Mouse (Mus musculus): ENCODE measurements around the gene Arhgef28. TPM values are rescaled to one million over a fixed set of nuclear protein-coding genes. Genes with fewer than 3 reads are reported as not detected.

The Arhgef28 gene
- total and polyA plus RNA-seq, 3 experiments = not detected

GRCm38 (mm10) chr13:98145310-98145709, 60.9 kb downstream of the Arhgef28 start:
- Histone ChIP-seq H3K36me3 (ENCODE audit: control insufficient read depth in 1 of 2, insufficient read depth in 2 of 2, low read length in 2 of 2) (no peaks in the 10 kb centered on the region), H3K9ac (ENCODE audit: control insufficient read depth, low read depth, low read length, poor library complexity, severe bottlenecking) (no peak overlapping the region), H3K27ac (ENCODE audit: control insufficient read depth, low read depth, low read length) (no peak overlapping the region), H3K4me1 (ENCODE audit: control insufficient read depth in 1 of 2, insufficient read depth in 2 of 2, low read length in 2 of 2) (no peaks in the 10 kb centered on the region), H3K79me2 (ENCODE audit: control insufficient read depth, insufficient read depth, low read length, poor library complexity) (no peaks in the 10 kb centered on the region), H3K4me3 (ENCODE audit: control insufficient read depth in 1 of 2, insufficient read depth in 1 of 2, low read depth in 2 of 2, low read length in 2 of 2) (no peak overlapping the region), H3K27me3 (ENCODE audit: control insufficient read depth in 1 of 2, insufficient read depth in 2 of 2, low read length in 2 of 2) (no peaks in the 10 kb centered on the region; a peak in 1 of 4 replicates), H3K9me3 (replicated peaks; ENCODE audit: insufficient read depth, low read length) (no peaks in the 10 kb centered on the region)
- DNase-seq (ENCODE audit: low read depth, low spot score) = no peak
- no peak for TF ChIP-seq BHLHE40 (IDR thresholded peaks at IDR 0.05; ENCODE audit: borderline replicate concordance, low read depth, low read length)
- TF ChIP-seq MYB (IDR thresholded peaks at IDR 0.05; ENCODE audit: low read depth, low read length) = no peak
- TF ChIP-seq SMC3 (IDR thresholded peaks at IDR 0.05; ENCODE audit: low read depth, low read length) = no peak
- no peak for TF ChIP-seq MAFK (IDR thresholded peaks at IDR 0.05; ENCODE audit: borderline replicate concordance, low read depth, low read length)

- no peak for TF ChIP-seq ZC3H11A (IDR thresholded peaks at IDR 0.05; ENCODE audit: low read depth, low read length)
- TF ChIP-seq E2F4 (IDR thresholded peaks at IDR 0.05; ENCODE audit: borderline replicate concordance, low read depth, low read length) = no peak
- Histone ChIP-seq H3K79me2 (ENCODE audit: control insufficient read depth, insufficient read depth, low read length, poor library complexity) (no peaks in the 10 kb centered on the region), H3K9me3 (replicated peaks; ENCODE audit: insufficient read depth, low read length) (no peaks in the 10 kb centered on the region), H3K27ac (ENCODE audit: control insufficient read depth, low read depth, low read length) (no peak overlapping the region), H3K4me1 (ENCODE audit: control insufficient read depth in 1 of 2, insufficient read depth in 2 of 2, low read length in 2 of 2) (no peaks in the 10 kb centered on the region), H3K27me3 (ENCODE audit: control insufficient read depth in 1 of 2, insufficient read depth in 2 of 2, low read length in 2 of 2) (no peaks in the 10 kb centered on the region; a peak in 1 of 4 replicates), H3K9ac (ENCODE audit: control insufficient read depth, low read depth, low read length, poor library complexity, severe bottlenecking) (no peak overlapping the region), H3K36me3 (ENCODE audit: control insufficient read depth in 1 of 2, insufficient read depth in 2 of 2, low read length in 2 of 2) (no peaks in the 10 kb centered on the region), H3K4me3 (ENCODE audit: control insufficient read depth in 1 of 2, insufficient read depth in 1 of 2, low read depth in 2 of 2, low read length in 2 of 2) (no peak overlapping the region)
- no peak for DNase-seq (ENCODE audit: low read depth, low spot score)
These were observed 63.2 kb downstream of the Arhgef28 start for GRCm38 (mm10) chr13:98143000-98143399.

- TF ChIP-seq ZKSCAN1 (IDR thresholded peaks at IDR 0.05; ENCODE audit: low read depth, low read length) (no peak), GABPA (IDR thresholded peaks at IDR 0.05; ENCODE audit: low read depth, low read length) (no peak), GATA1 (IDR thresholded peaks at IDR 0.05; ENCODE audit: low read depth, low read length) (no peak), KAT2A (conservative IDR thresholded peaks at IDR 0.05; ENCODE audit: low read depth, low read length) (no peak), POLR2AphosphoS5 (IDR thresholded peaks at IDR 0.05; ENCODE audit: borderline replicate concordance, low read depth, low read length) (no peak), ZMIZ1 (IDR thresholded peaks at IDR 0.05; ENCODE audit: low read depth, low read length) (no peak), BHLHE40 (IDR thresholded peaks at IDR 0.05; ENCODE audit: borderline replicate concordance, low read depth, low read length) (no peak), UBTF (IDR thresholded peaks at IDR 0.05; ENCODE audit: borderline replicate concordance, insufficient read depth, low read depth, low read length) (no peak), ETS1 (IDR thresholded peaks at IDR 0.05; ENCODE audit: low read depth, low read length) (no peak), MEF2A (IDR thresholded peaks at IDR 0.05; ENCODE audit: extremely low read depth, insufficient replicate concordance, low read depth, low read length, poor library complexity, severe bottlenecking) (no peak), MAZ (IDR thresholded peaks at IDR 0.05; ENCODE audit: low read depth, low read length) (no peak), ZC3H11A (IDR thresholded peaks at IDR 0.05; ENCODE audit: low read depth, low read length) (no peak)
- no peaks in the 10 kb centered on the region for H3K4me1 ChIP-seq (ENCODE audit: control insufficient read depth in 1 of 2, insufficient read depth in 2 of 2, low read length in 2 of 2)
- no peak overlapping the region for H3K4me3 ChIP-seq (ENCODE audit: control insufficient read depth in 1 of 2, insufficient read depth in 1 of 2, low read depth in 2 of 2, low read length in 2 of 2)
- no peaks in the 10 kb centered on the region for H3K36me3 ChIP-seq (ENCODE audit: control insufficient read depth in 1 of 2, insufficient read depth in 2 of 2, low read length in 2 of 2)
- no peak overlapping the region for H3K9ac ChIP-seq (ENCODE audit: control insufficient read depth, low read depth, low read length, poor library complexity, severe bottlenecking)
- H3K27me3 ChIP-seq (ENCODE audit: control insufficient read depth in 1 of 2, insufficient read depth in 2 of 2, low read length in 2 of 2) = no peaks in the 10 kb centered on the region; a peak in 1 of 4 replicates
- no peak for DNase-seq (ENCODE audit: low read depth, low spot score)
- no peaks in the 10 kb centered on the region for H3K9me3 ChIP-seq (replicated peaks; ENCODE audit: insufficient read depth, low read length)
- no peak overlapping the region for H3K27ac ChIP-seq (ENCODE audit: control insufficient read depth, low read depth, low read length)
- H3K79me2 ChIP-seq (ENCODE audit: control insufficient read depth, insufficient read depth, low read length, poor library complexity) = no peaks in the 10 kb centered on the region
These were observed 65.6 kb downstream of the Arhgef28 start for GRCm38 (mm10) chr13:98140626-98141025.
